Mouse (Mus musculus) embryonic fibroblast, embryonic 13.5 days (primary cell): ENCODE measurements around the gene Gpr84.

ENCODE experiments used
- CTCF ChIP-seq: IDR thresholded peaks from 2 replicates; pipeline ENCODE4 v1.5.1; 2011; ENCODE audit warnings: mild to moderate bottlenecking, control low read depth, low read length, moderate library complexity, borderline replicate concordance; ENCODE audit not compliant: insufficient read depth
- POLR2A ChIP-seq: IDR thresholded peaks from 2 replicates; pipeline ENCODE4 v1.6.1; 2011; ENCODE audit warnings: low read depth, mild to moderate bottlenecking, control low read depth, low read length, moderate library complexity

DNA sequence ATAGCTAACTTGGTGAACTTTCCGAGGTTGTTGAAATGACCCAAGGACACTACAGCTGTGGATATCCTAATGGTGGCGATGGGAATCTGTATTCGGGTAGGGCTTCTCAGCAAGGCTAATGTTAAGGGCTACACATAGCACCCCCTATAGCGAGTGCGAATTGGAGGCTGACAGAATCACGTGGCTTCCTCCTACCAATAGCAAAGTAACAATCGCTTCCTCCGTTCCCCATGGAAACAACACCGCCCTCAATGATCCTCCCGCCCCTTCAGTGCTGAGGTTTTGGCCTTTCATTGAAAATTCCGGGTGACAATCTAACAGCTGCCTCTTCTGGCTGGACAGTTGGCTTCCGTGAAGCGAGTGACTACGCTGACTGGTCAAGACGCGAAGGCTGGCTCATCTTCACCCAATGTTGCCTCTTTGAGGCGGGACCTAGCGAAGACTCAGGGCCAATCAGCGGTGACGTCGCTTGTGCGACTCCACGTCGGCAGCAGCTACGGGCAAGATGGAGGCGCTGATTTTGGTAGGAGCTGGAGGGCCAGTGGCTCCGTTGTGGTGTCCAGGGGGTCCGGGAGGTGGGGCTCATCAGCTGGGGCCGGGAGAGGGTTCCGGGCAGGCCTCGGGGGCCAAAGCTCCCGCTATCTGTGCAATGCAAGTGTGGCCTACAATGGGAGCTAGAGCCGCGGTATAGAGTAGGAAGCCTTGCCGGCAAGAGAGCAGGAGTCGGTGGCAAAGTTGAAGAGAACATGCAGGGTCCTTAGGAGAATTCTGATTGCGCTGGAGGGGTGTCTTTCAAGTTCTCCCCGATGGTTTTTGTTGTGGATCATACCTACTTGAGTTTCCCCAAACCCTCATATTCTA, 37.8 kb downstream of the Gpr84 start, which contains the start of gene Copz1:
- TF ChIP-seq CTCF (no peak), POLR2A (peak; percentile 90)
